Mouse (Mus musculus) liver, postnatal 0 days (tissue): ENCODE measurements around the gene R3hdml.

Source experiments
- CTCF ChIP-seq: sonication (generic); IDR thresholded peaks from 2 replicates; pipeline ENCODE4 v1.5.1; 2016; ENCODE audit warnings: antibody characterized with exemption, low read depth
- EP300 ChIP-seq: IDR thresholded peaks from 2 replicates; pipeline ENCODE4 v1.6.1; 2016; ENCODE audit warnings: antibody characterized with exemption, low read depth, mild to moderate bottlenecking

- TF ChIP-seq CTCF: no peak
- TF ChIP-seq EP300: no peak
Measured at GRCm38 (mm10) chr2:163503191-163503590, 11.1 kb downstream of the R3hdml start.
